ENCODE assay signal across 8 mouse cellular contexts in genomic region chr5:135934481-135935175, GRCm38 (mm10). TPM values are rescaled to one million over a fixed set of nuclear protein-coding genes. Genes with fewer than 3 reads are reported as not detected.
DNase-seq lines count a peak whose midpoint lies in the region; ATAC-seq and TF ChIP-seq lines count a peak whose summit lies in the region.

Gene Ywhag, minus strand, starts transcription at chr5:135934616.

- H3K36me3 ChIP-seq in MEL (ENCODE audit: control insufficient read depth in 1 of 2, insufficient read depth in 2 of 2, low read length in 2 of 2): peaks cover 18 to 38% of the 10 kb centered on the region in 2 experiments
- H3K36me3 ChIP-seq in forebrain, postnatal 0 days (ENCODE audit: insufficient read depth): peaks cover 19% of the 10 kb centered on the region
- H3K36me3 ChIP-seq in lung, embryonic 15.5 days: peaks cover 22% of the 10 kb centered on the region

- WGBS in cerebellum, adult 2 months: under 1% methylated on average over 48 of the region's 48 CpGs
- 1% methylated on average over 47 of the region's 48 CpGs for WGBS in forebrain, postnatal 0 days
- under 1% methylated on average over 44 of the region's 48 CpGs for WGBS in lung, embryonic 15.5 days

- peak; percentile 95 for ATAC-seq in forebrain, postnatal 0 days
- peak; percentile 98 for ATAC-seq in lung, embryonic 15.5 days (ENCODE audit: borderline replicate concordance, extremely low read depth, low FRiP score, low TSS enrichment)

- peak within 1 kb of the TSS; percentile 97 for H3K27ac ChIP-seq in MEL (ENCODE audit: control insufficient read depth, low read depth, low read length)
- H3K27ac ChIP-seq in cerebellum, adult 2 months (ENCODE audit: insufficient read depth, low read length): peak within 1 kb of the TSS; percentile 89
- H3K27ac ChIP-seq in forebrain, postnatal 0 days (ENCODE audit: low read depth, low read length): peak within 1 kb of the TSS; percentile 99
- peak within 1 kb of the TSS; percentile 98 for H3K27ac ChIP-seq in lung, embryonic 15.5 days

- peaks cover 4 to 26% of the 10 kb centered on the region in 2 experiments for H3K4me1 ChIP-seq in MEL (ENCODE audit: control insufficient read depth in 1 of 2, insufficient read depth in 2 of 2, low read length in 2 of 2)
- peaks cover 6% of the 10 kb centered on the region for H3K4me1 ChIP-seq in cerebellum, adult 2 months (ENCODE audit: control insufficient read depth, insufficient read depth, low read length)
- H3K4me1 ChIP-seq in forebrain, postnatal 0 days (ENCODE audit: insufficient read depth): peaks cover 7% of the 10 kb centered on the region
- H3K4me1 ChIP-seq in lung, embryonic 15.5 days: peaks cover 28% of the 10 kb centered on the region

- peak in 1 of 2 experiments; percentile 23; a peak in 2 of 4 replicates for TF ChIP-seq EP300 in MEL (IDR thresholded peaks at IDR 0.05; ENCODE audit: low read depth in 1 of 2, low read length in 2 of 2)

- H3K79me2 ChIP-seq in MEL (ENCODE audit: control insufficient read depth, insufficient read depth, low read length, poor library complexity): peaks cover 45% of the 10 kb centered on the region

- H3K4me2 ChIP-seq in forebrain, postnatal 0 days (ENCODE audit: low read depth): peak within 1 kb of the TSS; percentile 52
- H3K4me2 ChIP-seq in lung, embryonic 15.5 days: peak within 1 kb of the TSS; percentile 60

- peak within 1 kb of the TSS; percentile 97 for H3K9ac ChIP-seq in MEL (ENCODE audit: control insufficient read depth, low read depth, low read length, poor library complexity, severe bottlenecking)
- H3K9ac ChIP-seq in forebrain, postnatal 0 days: peak within 1 kb of the TSS; percentile 99
- H3K9ac ChIP-seq in lung, embryonic 15.5 days: peak within 1 kb of the TSS; percentile 91

- H3K9me3 ChIP-seq in MEL (replicated peaks; ENCODE audit: insufficient read depth, low read length): no peaks in the 10 kb centered on the region
- no peaks in the 10 kb centered on the region for H3K9me3 ChIP-seq in forebrain, postnatal 0 days (ENCODE audit: low read length)
- no peaks in the 10 kb centered on the region for H3K9me3 ChIP-seq in lung, embryonic 15.5 days

- peak; percentile 97 for DNase-seq in MEL (ENCODE audit: low read depth, low spot score)
- DNase-seq in cerebellum, adult 2 months: peak; percentile 98
- DNase-seq in forebrain, postnatal 0 days: peak; percentile 98
- DNase-seq in heart, postnatal 4 days: peak; percentile 99
- DNase-seq in layer of hippocampus, adult 8-10 months (ENCODE audit: low spot score in 2 of 2): peak; percentile 95 to 96
- peak; percentile 97 for DNase-seq in ovary, adult 18-20 months (ENCODE audit: low spot score)
- DNase-seq in thymus, postnatal 0 days (ENCODE audit: low spot score): peak; percentile 96

- peak; percentile 29 to 68 (median 61); a peak in 5 of 6 replicates for TF ChIP-seq CTCF in MEL (IDR thresholded peaks at IDR 0.05 in 2 of 3, conservative IDR thresholded peaks at IDR 0.05 in 1 of 3; ENCODE audit: control insufficient read depth in 1 of 3, insufficient read depth in 1 of 3, low read depth in 2 of 3, low read length in 3 of 3, poor library complexity in 1 of 3, severe bottlenecking in 1 of 3)
- peak; percentile 48; the same call in 1 of the 2 replicates for TF ChIP-seq CTCF in cerebellum, adult 2 months (IDR thresholded peaks at IDR 0.05; ENCODE audit: borderline replicate concordance, insufficient read depth, low read depth, low read length)
- peak; percentile 80 for TF ChIP-seq CTCF in forebrain, postnatal 0 days (IDR thresholded peaks at IDR 0.05; ENCODE audit: low read depth)

- TF ChIP-seq RAD21 in MEL (IDR thresholded peaks at IDR 0.05; ENCODE audit: low read depth, low read length): no peak

- H3K4me3 ChIP-seq in MEL (ENCODE audit: control insufficient read depth in 1 of 2, insufficient read depth in 1 of 2, low read depth in 2 of 2, low read length in 2 of 2): peak within 1 kb of the TSS; percentile 78 to 97
- H3K4me3 ChIP-seq in cerebellum, adult 2 months (replicated peaks; ENCODE audit: insufficient read depth, low read depth, low read length): peak within 1 kb of the TSS; percentile 93
- H3K4me3 ChIP-seq in forebrain, postnatal 0 days (ENCODE audit: low read depth, low read length): peak within 1 kb of the TSS; percentile 98
- H3K4me3 ChIP-seq in lung, embryonic 15.5 days: peak within 1 kb of the TSS; percentile 78

- no peaks in the 10 kb centered on the region for H3K27me3 ChIP-seq in MEL (ENCODE audit: control insufficient read depth in 1 of 2, insufficient read depth in 2 of 2, low read length in 2 of 2)
- no peaks in the 10 kb centered on the region for H3K27me3 ChIP-seq in cerebellum, adult 2 months (ENCODE audit: control insufficient read depth, insufficient read depth, low read length)
- no peaks in the 10 kb centered on the region for H3K27me3 ChIP-seq in forebrain, postnatal 0 days (ENCODE audit: insufficient read depth, low read length)
- H3K27me3 ChIP-seq in lung, embryonic 15.5 days: no peaks in the 10 kb centered on the region

- peak; percentile 91 to 95 for TF ChIP-seq POLR2A in MEL (IDR thresholded peaks at IDR 0.05; ENCODE audit: control insufficient read depth in 1 of 2, insufficient read depth in 1 of 2, low read depth in 1 of 2, low read length in 2 of 2, poor library complexity in 1 of 2)
- peak; percentile 98 for TF ChIP-seq POLR2A in cerebellum, adult 2 months (IDR thresholded peaks at IDR 0.05; ENCODE audit: borderline replicate concordance, insufficient read depth, low read length)

TF ChIP-seq in MEL, 35 proteins besides CTCF, POLR2A, EP300 and RAD21 (continues in another document):
- TF ChIP-seq MYC (IDR thresholded peaks at IDR 0.05; ENCODE audit: low read depth, low read length): peak; percentile 73
- TF ChIP-seq MYB (IDR thresholded peaks at IDR 0.05; ENCODE audit: low read depth, low read length): no peak
- no peak for TF ChIP-seq E2F4 (IDR thresholded peaks at IDR 0.05; ENCODE audit: borderline replicate concordance, low read depth, low read length)
- no peak for TF ChIP-seq GABPA (IDR thresholded peaks at IDR 0.05; ENCODE audit: low read depth, low read length)
- TF ChIP-seq MAX (IDR thresholded peaks at IDR 0.05; ENCODE audit: low read length): peak; percentile 78
- TF ChIP-seq ZNF384 (IDR thresholded peaks at IDR 0.05; ENCODE audit: low read depth, low read length): peak; percentile 100
- peak; percentile 97 for TF ChIP-seq HCFC1 (IDR thresholded peaks at IDR 0.05; ENCODE audit: low read depth, low read length)
- TF ChIP-seq ELF1 (IDR thresholded peaks at IDR 0.05; ENCODE audit: low read depth, low read length): peak; percentile 45
- no peak for TF ChIP-seq CHD1 (IDR thresholded peaks at IDR 0.05; ENCODE audit: low read depth, low read length)
- TF ChIP-seq USF1 (IDR thresholded peaks at IDR 0.05; ENCODE audit: low read depth, low read length): peak; percentile 73
- no peak for TF ChIP-seq CHD2 (IDR thresholded peaks at IDR 0.05; ENCODE audit: low read length)
- TF ChIP-seq NELFE (IDR thresholded peaks at IDR 0.05; ENCODE audit: low read depth, low read length): peak; percentile 100
- no peak for TF ChIP-seq RCOR1 (IDR thresholded peaks at IDR 0.05; ENCODE audit: low read depth, low read length)
- peak; percentile 70; the same call in 1 of the 2 replicates for TF ChIP-seq MXI1 (IDR thresholded peaks at IDR 0.05; ENCODE audit: low read depth, low read length)
- peak; percentile 90 for TF ChIP-seq TBP (IDR thresholded peaks at IDR 0.05; ENCODE audit: low read depth, low read length)
- peak; percentile 98 for TF ChIP-seq POLR2AphosphoS2 (IDR thresholded peaks at IDR 0.05; ENCODE audit: low read length)
- no peak for TF ChIP-seq GATA1 (IDR thresholded peaks at IDR 0.05; ENCODE audit: low read depth, low read length)
- no peak for TF ChIP-seq MEF2A (IDR thresholded peaks at IDR 0.05; ENCODE audit: extremely low read depth, insufficient replicate concordance, low read depth, low read length, poor library complexity, severe bottlenecking)
- TF ChIP-seq BHLHE40 (IDR thresholded peaks at IDR 0.05; ENCODE audit: borderline replicate concordance, low read depth, low read length): 0 out of 2 replicates have a peak, but pooled peaks have one; percentile 30
- no peak for TF ChIP-seq USF2 (IDR thresholded peaks at IDR 0.05; ENCODE audit: borderline replicate concordance in 1 of 2, insufficient read depth in 1 of 2, low read depth in 1 of 2, low read length in 2 of 2)
- no peak for TF ChIP-seq TAL1 (IDR thresholded peaks at IDR 0.05; ENCODE audit: low read length)
- TF ChIP-seq NRF1 (IDR thresholded peaks at IDR 0.05; ENCODE audit: insufficient read depth, low read depth, low read length, poor library complexity, severe bottlenecking): peak; percentile 94
- peak; percentile 50 for TF ChIP-seq SIN3A (IDR thresholded peaks at IDR 0.05; ENCODE audit: low read length)
- TF ChIP-seq JUND (IDR thresholded peaks at IDR 0.05; ENCODE audit: low read depth, low read length): no peak
- no peak for TF ChIP-seq SMC3 (IDR thresholded peaks at IDR 0.05; ENCODE audit: low read depth, low read length)
- no peak for TF ChIP-seq UBTF (IDR thresholded peaks at IDR 0.05; ENCODE audit: borderline replicate concordance, insufficient read depth, low read depth, low read length)
- TF ChIP-seq ZMIZ1 (IDR thresholded peaks at IDR 0.05; ENCODE audit: low read depth, low read length): peak; percentile 98
- no peak for TF ChIP-seq ZC3H11A (IDR thresholded peaks at IDR 0.05; ENCODE audit: low read depth, low read length)
- peak; percentile 70 for TF ChIP-seq TCF12 (IDR thresholded peaks at IDR 0.05; ENCODE audit: low read depth, low read length)
- no peak for TF ChIP-seq MAFK (IDR thresholded peaks at IDR 0.05; ENCODE audit: borderline replicate concordance, low read depth, low read length)
- TF ChIP-seq ZKSCAN1 (IDR thresholded peaks at IDR 0.05; ENCODE audit: low read depth, low read length): peak; percentile 72; the same call in 1 of the 2 replicates
- TF ChIP-seq MAZ (IDR thresholded peaks at IDR 0.05; ENCODE audit: low read depth, low read length): peak; percentile 96

RNA-seq across cellular contexts. Expression of gene Ywhag, which starts in this region (rescaled TPM):
- total RNA-seq in MEL (2012; rRNA removed): 109 and 116 TPM in 2 replicates
- polyA plus RNA-seq in MEL (2012; ENCODE audit: insufficient read depth in 1 of 2, insufficient read length in 2 of 2, low read depth in 1 of 2, low replicate concordance in 2 of 2, missing spikeins in 1 of 2): 100 to 1,000 TPM; 268 to 295 TPM
- polyA plus RNA-seq in cerebellum, adult 2 months (2012; rRNA removed): 445 and 493 TPM in 2 replicates
- total RNA-seq in forebrain, postnatal 0 days (2014; rRNA removed): 220 and 286 TPM in 2 replicates
- 603 and 867 TPM in 2 replicates for polyA plus RNA-seq in forebrain, postnatal 0 days (2015; fragmentation: Nextera tagmentation; extraction: Ambion mirVana)
- 100 to 1,000 TPM; 285 to 292 TPM for total RNA-seq in heart, postnatal 4 days (2021)
- total RNA-seq in layer of hippocampus, adult 8-10 months (2022): 1,000 to 10,000 TPM; 1,040 to 1,170 (median 1,116) TPM
- polyA plus RNA-seq in lung, embryonic 15.5 days (2015; fragmentation: Nextera tagmentation; extraction: Ambion mirVana): 144 and 156 TPM in 2 replicates
- polyA plus RNA-seq in thymus, postnatal 0 days (2015; fragmentation: Nextera tagmentation; extraction: Ambion mirVana): 69.4 and 69.8 TPM in 2 replicates

Comparison
In these comparisons a context has a peak if more than half of its experiments do, and no peak if none do; other contexts are left out.
1. Peak in every context shown above with its lines: DNase-seq, ATAC-seq, H3K4me3 ChIP-seq and H3K27ac ChIP-seq.